ENCODE assay signal across 8 mouse cellular contexts in genomic region chr10:63429785-63430305, GRCm38 (mm10). TPM values are rescaled to one million over a fixed set of nuclear protein-coding genes. Genes with fewer than 3 reads are reported as not detected.
A peak's percentile ranks its signal among the peaks of the same experiment; 100 is the strongest.
DNase-seq lines count a peak whose midpoint lies in the region; ATAC-seq lines count a peak whose summit lies in the region.

TSS of gene Ctnna3 (plus strand) at chr10:63430098.

- intact Hi-C loops in heart, postnatal 14 days (cut with DNase I): loop anchor here (2.0 kb wide), 1 partner anchor 47 kb away; no protein-coding TSS in a partner anchor

- ATAC-seq in forebrain, embryonic 14.5 days: peak; percentile 97
- peak; percentile 97 for ATAC-seq in neural tube, embryonic 15.5 days (ENCODE audit: low FRiP score)

- peak within 1 kb of the TSS; percentile 69 for H3K9ac ChIP-seq in forebrain, embryonic 14.5 days (ENCODE audit: low read length)
- H3K9ac ChIP-seq in neural tube, embryonic 15.5 days (replicated peaks): peak within 1 kb of the TSS; percentile 56

- peak within 1 kb of the TSS; percentile 60 for H3K4me2 ChIP-seq in forebrain, embryonic 14.5 days (ENCODE audit: low read length)
- peak within 1 kb of the TSS; percentile 80 for H3K4me2 ChIP-seq in neural tube, embryonic 15.5 days

- H3K27me3 ChIP-seq in forebrain, embryonic 14.5 days (replicated peaks; ENCODE audit: control insufficient read depth, insufficient read depth, low read length): no peaks in the 10 kb centered on the region
- no peaks in the 10 kb centered on the region for H3K27me3 ChIP-seq in neural tube, embryonic 15.5 days (replicated peaks)

- no peaks in the 10 kb centered on the region for H3K4me1 ChIP-seq in forebrain, embryonic 14.5 days (ENCODE audit: control insufficient read depth, insufficient read depth, low read length)
- peaks cover 6% of the 10 kb centered on the region; the same call in 1 of the 2 replicates for H3K4me1 ChIP-seq in neural tube, embryonic 15.5 days

- H3K9me3 ChIP-seq in forebrain, embryonic 14.5 days (replicated peaks; ENCODE audit: control insufficient read depth, low read length): no peaks in the 10 kb centered on the region
- no peaks in the 10 kb centered on the region for H3K9me3 ChIP-seq in neural tube, embryonic 15.5 days (replicated peaks)

- no peaks in the 10 kb centered on the region for H3K36me3 ChIP-seq in forebrain, embryonic 14.5 days (ENCODE audit: control insufficient read depth, insufficient read depth, low read length)
- no peaks in the 10 kb centered on the region for H3K36me3 ChIP-seq in neural tube, embryonic 15.5 days

- DNase-seq in ES-CJ7 (ENCODE audit: low read depth, low spot score): peak; percentile 99
- peak; percentile 87 for DNase-seq in cerebellum, adult 11 months
- DNase-seq in forebrain, embryonic 14.5 days (ENCODE audit: low spot score): peak; percentile 97
- DNase-seq in heart, postnatal 14 days: peak; percentile 85 to 89
- peak; percentile 89 for DNase-seq in layer of hippocampus, adult 11-12 months (ENCODE audit: low spot score)
- DNase-seq in lung, adult 18-20 months: peak; percentile 90 to 92
- DNase-seq in thymus, adult 18-20 months: peak; percentile 85 to 93

- H3K27ac ChIP-seq in forebrain, embryonic 14.5 days (ENCODE audit: low read depth, low read length): peak within 1 kb of the TSS; percentile 55; the same call in 1 of the 2 replicates
- H3K27ac ChIP-seq in neural tube, embryonic 15.5 days (replicated peaks): peak within 1 kb of the TSS; percentile 83

- WGBS in forebrain, embryonic 14.5 days: under 1% methylated on average over 55 of the region's 55 CpGs
- under 1% methylated on average over 55 of the region's 55 CpGs for WGBS in neural tube, embryonic 15.5 days

- H3K4me3 ChIP-seq in forebrain, embryonic 14.5 days (ENCODE audit: low read depth, low read length): peak within 1 kb of the TSS; percentile 75
- H3K4me3 ChIP-seq in neural tube, embryonic 15.5 days (replicated peaks): peak within 1 kb of the TSS; percentile 74

RNA-seq across cellular contexts. Expression of gene Ctnna3, which starts in this region (rescaled TPM):
- 0.41 and 0.61 TPM in 2 replicates for polyA plus RNA-seq in forebrain, embryonic 14.5 days (2014; fragmentation: Nextera tagmentation; extraction: Ambion mirVana)
- total RNA-seq in heart, postnatal 14 days (2021): 10 to 100 TPM; 65.4 to 65.5 TPM
- polyA plus RNA-seq in neural tube, embryonic 15.5 days (2015; fragmentation: Nextera tagmentation; extraction: Ambion mirVana): 7.9 and 9.5 TPM in 2 replicates

Comparison
In these comparisons a context has a peak if more than half of its experiments do, and no peak if none do; other contexts are left out.
1. Peak in every context shown above with its lines: DNase-seq, ATAC-seq, H3K4me3 ChIP-seq and H3K27ac ChIP-seq.
2. Peak in DNase-seq, ATAC-seq, H3K4me3 ChIP-seq, H3K27ac ChIP-seq, H3K9ac ChIP-seq and H3K4me2 ChIP-seq in forebrain, embryonic 14.5 days; RNA of the gene not detected or under 1 TPM.